Mouse (Mus musculus) heart, adult 11 months (tissue): Measurements from ENCODE around the gene Sdcbp2.
A peak's percentile ranks its signal among the peaks of the same experiment; 100 is the strongest.

ENCODE experiments used
- DNase-seq: peaks from one replicate; pipeline ENCODE4 v3.0.0; 2022

The Sdcbp2 gene

GRCm38 (mm10) chr2:151571873-151572700 is at the start of gene Sdcbp2:
TSS of gene Sdcbp2 (plus strand) at chr2:151572622.
- peak; percentile 91 for DNase-seq

DNA sequence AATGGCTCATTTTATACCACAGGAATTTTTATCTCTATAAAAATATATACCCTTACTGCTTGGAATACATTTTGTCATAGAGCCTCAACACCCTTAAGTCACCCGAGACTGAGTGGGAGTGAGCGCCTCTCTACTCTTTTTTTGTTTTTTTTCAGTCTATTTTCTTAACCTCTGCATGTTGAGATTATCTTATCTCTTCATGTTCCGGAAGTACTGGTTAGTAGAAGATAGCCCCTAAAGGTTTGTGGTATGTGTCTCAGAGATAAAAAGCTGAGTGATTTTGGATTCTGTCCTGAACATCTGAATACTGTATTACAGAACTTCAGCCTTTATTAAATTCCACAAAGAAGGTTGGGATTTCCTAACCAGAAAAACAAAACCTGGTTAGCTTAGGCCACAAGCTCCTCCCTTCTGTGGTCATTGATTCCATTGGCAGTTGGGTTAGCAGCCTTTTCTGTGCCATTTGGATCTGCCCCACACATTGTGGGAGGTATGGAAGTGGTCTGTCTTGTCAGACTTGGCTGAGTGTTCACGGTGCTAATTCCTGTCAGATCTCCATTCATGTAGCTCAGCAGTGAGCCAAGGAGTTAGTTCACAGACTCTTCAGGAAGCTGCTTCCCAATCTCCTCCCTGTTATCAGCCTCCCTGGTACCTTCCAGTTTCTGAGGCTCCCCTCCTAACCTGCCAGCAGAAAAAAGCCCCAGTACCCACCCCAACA is 47.9 kb upstream of the Sdcbp2 start:
- DNase-seq, result no peak

- no peak for DNase-seq
Observed at GRCm38 (mm10) chr2:151525520-151525919, 46.9 kb upstream of the Sdcbp2 start.

GRCm38 (mm10) chr2:151528066-151528465 is 44.4 kb upstream of the Sdcbp2 start:
- no peak for DNase-seq

DNA sequence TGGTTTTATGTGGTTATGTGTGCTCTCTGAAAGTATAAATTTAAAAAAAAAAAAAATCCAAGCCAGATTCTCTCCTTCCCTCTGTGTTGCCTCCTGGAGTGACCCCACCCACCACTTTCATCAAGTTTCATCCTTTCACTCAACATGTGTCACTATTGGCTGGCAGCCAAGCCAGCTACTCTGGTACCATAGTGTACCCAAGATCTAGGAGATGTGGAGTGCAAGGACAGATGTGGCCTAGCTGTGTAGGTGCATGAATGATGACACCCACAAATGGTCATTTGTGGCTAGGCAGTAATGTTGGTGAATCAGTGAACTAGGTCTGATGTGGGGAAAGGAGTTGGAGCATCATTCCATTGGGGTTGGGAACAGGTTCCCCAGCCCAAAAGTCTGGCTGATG is 43.3 kb upstream of the Sdcbp2 start:
- DNase-seq, result no peak

DNA sequence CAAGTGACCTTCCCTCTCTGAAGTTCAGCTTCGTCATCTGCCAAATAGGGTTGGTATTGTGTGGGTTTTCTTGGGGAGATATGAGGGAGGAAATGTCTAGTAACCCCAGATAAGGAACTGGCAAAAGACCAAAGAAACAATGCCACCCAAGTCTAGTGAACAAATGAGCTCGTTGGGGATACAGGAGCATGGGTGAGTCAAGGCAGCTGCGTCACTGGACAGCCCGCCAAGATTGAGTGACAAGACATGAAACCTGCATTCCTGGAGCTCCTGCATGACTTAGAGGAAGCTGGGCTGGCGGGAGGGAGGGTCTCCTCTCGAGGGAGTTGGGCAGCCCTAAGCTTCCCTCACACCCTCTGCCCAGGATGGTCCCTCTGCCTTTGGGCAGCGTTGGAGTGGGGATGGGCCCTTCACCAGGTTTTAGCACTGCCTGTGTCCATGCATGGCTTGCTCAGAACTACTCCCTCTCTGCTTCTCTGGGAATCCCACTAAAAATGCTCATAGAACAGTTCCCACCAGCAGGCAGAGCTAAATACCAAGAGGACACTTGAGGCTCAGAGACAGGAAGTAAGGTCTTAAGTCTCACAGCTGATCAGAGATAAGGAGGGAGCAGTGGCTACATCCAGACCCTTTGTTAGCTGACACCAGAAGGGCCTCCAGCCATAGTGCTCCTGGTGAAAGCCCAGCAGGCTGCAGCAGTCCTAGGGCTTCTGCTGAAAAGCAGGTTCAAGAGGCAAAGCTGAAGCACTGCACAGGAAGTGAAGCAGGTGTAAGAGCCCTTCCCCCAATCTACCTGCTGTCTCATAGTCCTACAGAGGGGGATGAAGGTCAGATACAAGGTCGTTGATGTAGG is 41.8 kb upstream of the Sdcbp2 start:
- DNase-seq, result peak; percentile 88

- DNase-seq, result peak; percentile 94
Observed at GRCm38 (mm10) chr2:151533632-151534031, 38.8 kb upstream of the Sdcbp2 start.

DNA sequence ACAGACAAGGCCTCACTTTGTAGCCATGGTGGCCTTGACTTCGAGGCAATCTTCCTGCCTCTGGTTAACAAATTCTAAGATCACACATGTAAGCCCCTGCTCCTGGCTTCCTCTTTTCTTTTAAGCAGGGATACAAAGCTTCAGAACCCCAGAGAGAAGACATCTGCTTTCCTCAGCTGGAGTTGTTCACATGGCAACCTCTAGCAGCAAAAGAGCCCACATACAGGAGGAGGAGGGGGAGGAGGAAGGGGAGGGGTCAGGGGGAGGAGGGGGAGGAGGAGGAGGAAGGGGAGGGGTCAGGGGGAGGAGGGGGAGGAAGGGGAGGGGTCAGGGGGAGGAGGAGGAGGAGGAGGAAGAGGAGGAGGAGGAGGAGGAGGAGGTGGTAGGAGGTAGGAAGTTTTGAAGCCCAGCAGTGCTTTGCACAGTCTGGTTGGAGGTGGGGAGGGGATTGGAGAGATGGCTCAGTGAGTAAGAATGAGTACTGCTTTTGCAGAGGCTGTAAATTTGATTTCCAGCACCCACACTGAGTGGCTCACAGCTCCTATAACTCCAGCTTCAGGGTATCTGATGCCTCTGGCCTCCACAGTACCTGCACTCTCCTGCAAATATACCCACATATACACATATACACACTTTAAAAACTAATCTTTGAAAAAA is 36.3 kb upstream of the Sdcbp2 start:
- DNase-seq, result peak; percentile 91

DNA sequence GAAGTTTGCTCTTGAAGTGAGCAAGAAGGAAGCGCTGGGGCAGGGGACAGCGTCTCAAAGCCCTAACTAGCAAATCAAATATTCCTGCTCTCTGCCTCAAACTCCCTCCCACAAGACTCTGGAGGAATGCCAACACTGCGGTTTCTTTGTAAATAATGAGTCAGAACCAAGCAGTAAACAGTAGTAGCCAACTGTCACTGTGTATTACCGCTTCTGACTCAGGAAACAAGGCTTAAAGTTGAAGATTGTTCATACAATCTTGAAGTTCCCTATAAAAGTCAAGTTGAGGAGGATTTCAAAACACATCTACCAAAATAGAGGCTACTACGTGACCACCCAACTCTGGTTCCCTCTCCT is 35.8 kb upstream of the Sdcbp2 start:
- no peak for DNase-seq

- peak; percentile 74 for DNase-seq
Observed at GRCm38 (mm10) chr2:151538646-151539045, 33.8 kb upstream of the Sdcbp2 start.

GRCm38 (mm10) chr2:151542323-151543062 is 29.9 kb upstream of the Sdcbp2 start, which contains the start of gene Fkbp1a:
TSS of gene Fkbp1a (plus strand) at chr2:151542483.
- DNase-seq, result peak; percentile 100

GRCm38 (mm10) chr2:151543063-151543895 is 29.1 kb upstream of the Sdcbp2 start:
- peak; percentile 98 for DNase-seq

GRCm38 (mm10) chr2:151544673-151545072 is 27.7 kb upstream of the Sdcbp2 start:
- DNase-seq, result peak; percentile 89

- DNase-seq, result peak; percentile 90
Observed at GRCm38 (mm10) chr2:151546571-151546970, 25.9 kb upstream of the Sdcbp2 start.

DNA sequence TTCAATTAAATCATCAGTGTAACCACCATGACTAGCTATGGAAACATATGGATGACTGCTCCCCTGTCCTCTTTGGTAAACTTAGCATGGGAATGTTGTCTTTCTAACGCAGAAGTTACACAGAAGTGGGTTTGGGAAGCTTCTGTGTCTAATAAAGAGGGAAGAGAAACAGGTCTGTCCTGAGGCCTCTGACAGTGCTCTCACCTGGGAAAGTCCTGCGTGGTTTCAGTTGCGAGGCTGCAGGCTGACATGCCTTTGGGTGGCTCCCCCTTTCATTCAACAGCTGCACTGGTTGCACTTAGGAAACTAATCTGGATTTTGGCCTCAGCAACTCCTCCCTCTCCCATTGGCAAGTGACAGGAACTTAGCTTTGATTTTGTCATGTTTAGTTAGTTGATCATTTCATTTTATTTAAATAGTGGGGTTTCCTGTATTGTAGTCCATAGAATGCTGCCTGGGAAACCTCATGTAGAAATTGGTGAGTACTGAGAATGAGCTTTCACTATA is 22.8 kb upstream of the Sdcbp2 start:
- DNase-seq, result peak; percentile 82

DNA sequence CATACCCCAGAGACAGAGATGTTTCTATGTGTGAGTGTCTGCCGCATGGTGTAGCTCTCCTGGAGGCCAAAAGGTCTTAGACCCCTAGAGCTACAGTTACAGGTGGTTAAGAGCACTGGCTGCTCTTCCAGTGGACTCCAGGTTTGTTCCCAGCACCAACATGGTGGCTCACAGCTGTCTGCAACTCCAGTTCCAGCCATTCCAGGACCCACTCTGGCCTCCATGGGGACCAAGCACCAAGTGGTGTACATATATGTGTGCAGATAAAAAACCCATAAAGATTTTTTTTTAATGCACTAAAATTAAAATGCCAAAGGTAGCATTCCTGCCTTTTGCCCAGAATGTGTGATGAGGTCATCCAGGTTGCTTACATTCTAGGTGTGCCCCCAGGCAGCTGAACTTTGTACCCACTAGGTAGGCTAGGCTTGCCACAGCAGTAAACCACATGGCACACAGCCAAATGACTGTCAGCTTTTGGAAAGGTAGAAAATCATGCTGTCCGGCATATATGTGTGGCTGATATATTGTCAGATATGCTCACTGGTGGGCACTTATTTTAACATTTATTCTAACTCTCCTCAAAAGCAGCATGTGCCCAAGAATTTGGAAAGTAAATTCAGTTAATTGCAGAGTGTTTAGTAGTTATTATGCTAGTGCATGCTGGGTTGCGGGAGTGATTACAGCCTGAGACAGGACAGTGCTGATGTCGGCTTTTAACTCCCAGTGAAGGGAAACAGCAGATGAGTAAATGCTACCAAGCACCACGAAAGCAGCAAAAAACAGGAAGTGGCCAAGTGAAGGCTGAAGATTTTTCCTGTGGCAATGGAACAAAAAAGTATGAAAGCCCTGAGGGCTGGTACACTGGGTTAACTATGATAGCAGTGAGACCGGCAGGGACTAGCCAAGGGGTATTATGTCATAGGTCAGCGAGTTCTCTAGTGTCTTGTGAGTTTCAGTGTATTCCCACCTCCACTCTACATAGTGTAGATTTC is 9.2 kb upstream of the Sdcbp2 start:
- DNase-seq, result peak; percentile 91

GRCm38 (mm10) chr2:151564006-151564405 is 8.4 kb upstream of the Sdcbp2 start:
- no peak for DNase-seq

- no peak for DNase-seq
Observed at GRCm38 (mm10) chr2:151564986-151565385, 7.4 kb upstream of the Sdcbp2 start.

- DNase-seq, result no peak
Observed at GRCm38 (mm10) chr2:151566856-151567255, 5.6 kb upstream of the Sdcbp2 start.
